Mouse (Mus musculus) lung, embryonic 16.5 days (tissue): ENCODE measurements around the gene Cant1. TPM values are rescaled to one million over a fixed set of nuclear protein-coding genes. Genes with fewer than 3 reads are reported as not detected.

Experiments
- ATAC-seq: fragments of 200-750 bp; cut with Nextera tagmentation; 2 replicates; pipeline ENCODE4 v1.8.0; 2017; ENCODE audit warnings: low read depth, mild to moderate bottlenecking, moderate library complexity
- H3K27ac ChIP-seq: fragments of 300-500 bp; sonication (generic); 2 replicates; pipeline ENCODE4 v1.5.1; 2014; ENCODE audit warnings: mild to moderate bottlenecking, control low read depth, low read length
- H3K27me3 ChIP-seq: fragments of 300-500 bp; sonication (generic); 2 replicates; pipeline ENCODE4 v1.6.1; 2014; ENCODE audit warnings: low read depth, low read length, mixed read lengths; ENCODE audit not compliant: control insufficient read depth, insufficient read depth
- H3K36me3 ChIP-seq: fragments of 300-500 bp; sonication (generic); 2 replicates; pipeline ENCODE4 v1.6.1; 2014; ENCODE audit warnings: low read length; ENCODE audit not compliant: control insufficient read depth, insufficient read depth
- H3K4me1 ChIP-seq: fragments of 300-500 bp; sonication (generic); replicated peaks from 2 replicates; pipeline ENCODE4 v1.6.1; 2014; ENCODE audit warnings: low read length, mixed read lengths; ENCODE audit not compliant: control insufficient read depth, insufficient read depth
- H3K4me2 ChIP-seq: fragments of 300-500 bp; sonication (generic); 2 replicates; pipeline ENCODE4 v1.6.1; 2014; ENCODE audit warnings: low read depth, low read length, control low read depth
- H3K4me3 ChIP-seq: fragments of 300-500 bp; sonication (generic); 2 replicates; pipeline ENCODE4 v1.5.1; 2014; ENCODE audit warnings: mild to moderate bottlenecking, low read length, control low read depth
- H3K9ac ChIP-seq: fragments of 300-500 bp; sonication (generic); 2 replicates; pipeline ENCODE4 v1.6.1; 2014; ENCODE audit warnings: low read length, control low read depth
- H3K9me3 ChIP-seq: fragments of 300-500 bp; sonication (generic); 2 replicates; pipeline ENCODE4 v1.6.1; 2016; ENCODE audit warnings: low read length; ENCODE audit not compliant: control insufficient read depth
- WGBS: fragments of 180-500 bp; shearing (Covaris S2); extraction: QIAGEN DNeasy Blood & Tissue Kit; methylation state at CpG from one replicate; pipeline ENCODE4 v1.1.7; 2014; 5-methylcytosine and 5-hydroxymethylcytosine counted together
- polyA plus RNA-seq: library from polyadenylated mRNA; unstranded; fragments of >200 nt; fragmentation: Nextera tagmentation; extraction: Ambion mirVana; gene quantifications from 2 replicates; pipeline ENCODE4 v1.2.1, GENCODE M21; 2015

Gene Cant1
- polyA plus RNA-seq, 1 experiment from 2014 or later = 26.5 TPM

- H3K4me3 ChIP-seq = no peak overlapping the region
- no peak overlapping the region for H3K4me2 ChIP-seq
- 0 out of 2 replicates have a peak overlapping the region, but pooled peaks have one; percentile 21 for H3K27ac ChIP-seq
- H3K9ac ChIP-seq = no peak overlapping the region
- ATAC-seq = no peak
- WGBS = 36% methylated on average over 13 of the region's 13 CpGs
- H3K9me3 ChIP-seq = no peaks in the 10 kb centered on the region
- H3K4me1 ChIP-seq = peaks cover 38% of the 10 kb centered on the region
- no peaks in the 10 kb centered on the region for H3K27me3 ChIP-seq
- no peaks in the 10 kb centered on the region for H3K36me3 ChIP-seq
Observed at GRCm38 (mm10) chr11:118424621-118425335, 5.9 kb upstream of the Cant1 start.

DNA sequence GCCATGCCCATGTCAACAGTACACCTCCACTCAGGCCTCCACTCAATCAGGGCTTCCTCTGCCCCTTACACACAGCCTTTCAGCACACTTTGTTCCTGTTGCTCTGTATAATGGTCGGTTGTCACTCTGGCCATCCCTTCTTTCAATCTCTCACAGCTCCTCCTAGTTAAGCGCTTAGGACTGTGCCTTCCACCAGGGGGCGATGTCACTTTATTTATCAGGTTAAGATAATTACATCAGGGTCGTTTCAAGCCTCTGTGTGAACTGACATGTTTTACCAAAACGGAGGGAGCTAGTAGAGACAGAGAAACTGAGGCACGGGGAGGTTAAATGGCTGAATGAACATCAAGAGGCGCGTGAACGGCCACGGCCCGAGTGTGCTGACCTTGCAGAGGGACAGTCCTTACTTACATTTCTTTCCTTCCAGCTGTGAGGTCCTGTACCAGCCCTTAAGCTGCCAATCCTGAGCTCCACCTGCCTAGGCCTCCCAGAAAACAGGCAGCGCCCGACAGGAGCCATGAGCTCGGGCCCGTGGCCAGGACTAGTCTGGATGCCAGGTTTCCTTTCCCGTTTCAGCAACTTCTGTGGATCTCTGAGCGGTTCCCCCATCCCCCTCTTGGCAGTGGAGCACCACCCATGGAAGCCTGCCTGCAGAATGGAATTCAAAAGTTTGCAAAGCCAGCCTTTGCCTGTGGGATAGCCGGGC is 4.5 kb upstream of the Cant1 start:
- peak overlapping the region; percentile 66 for H3K9ac ChIP-seq
- WGBS = 2% methylated on average over 18 of the region's 18 CpGs

DNA sequence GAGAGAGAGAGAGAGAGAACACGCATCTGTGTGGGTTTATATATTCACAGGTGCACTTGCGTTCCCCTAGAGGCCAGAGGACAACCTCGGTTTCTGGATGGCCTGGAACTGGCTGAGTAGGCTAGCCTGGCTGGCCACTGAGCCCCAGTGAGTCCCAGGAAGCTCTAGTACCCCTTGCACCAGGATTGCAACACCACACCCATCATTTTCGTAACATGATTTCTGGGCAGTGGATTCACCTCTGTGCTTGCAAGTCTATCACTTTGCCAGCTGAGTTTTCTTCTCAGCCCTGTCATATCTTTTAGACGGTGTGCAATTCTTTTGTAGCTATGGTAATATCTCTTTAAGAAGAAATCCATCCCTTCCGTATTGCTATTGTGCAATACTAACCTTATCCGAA is 1.4 kb upstream of the Cant1 start:
- Histone ChIP-seq H3K4me2 (no peak overlapping the region), H3K4me1 (peaks cover 33% of the 10 kb centered on the region), H3K27me3 (no peaks in the 10 kb centered on the region), H3K36me3 (peaks cover 1% of the 10 kb centered on the region), H3K4me3 (no peak overlapping the region), H3K9me3 (no peaks in the 10 kb centered on the region), H3K27ac (no peak overlapping the region), H3K9ac (no peak overlapping the region)
- ATAC-seq = no peak
- 62% methylated on average over 7 of the region's 7 CpGs for WGBS

More for the DNA sequence above, 4.5 kb upstream of the Cant1 start:
- Histone ChIP-seq H3K27me3 (no peaks in the 10 kb centered on the region), H3K36me3 (no peaks in the 10 kb centered on the region), H3K4me1 (peaks cover 34% of the 10 kb centered on the region), H3K27ac (peak overlapping the region; percentile 77), H3K4me3 (peak overlapping the region; percentile 26), H3K4me2 (peak overlapping the region; percentile 52), H3K9me3 (no peaks in the 10 kb centered on the region)
- ATAC-seq = peak; percentile 35

GRCm38 (mm10) chr11:118418442-118418833 is 448 bp downstream of the Cant1 start:
- WGBS = 2% methylated on average over 12 of the region's 12 CpGs
- peak overlapping the region; percentile 82 for H3K27ac ChIP-seq
- H3K9ac ChIP-seq = peak overlapping the region; percentile 99
- H3K4me3 ChIP-seq = peak overlapping the region; percentile 88
- H3K9me3 ChIP-seq = no peaks in the 10 kb centered on the region
- peaks cover 16% of the 10 kb centered on the region for H3K4me1 ChIP-seq
- H3K36me3 ChIP-seq = peaks cover 2% of the 10 kb centered on the region
- peak; percentile 23; the same call in 1 of the 2 replicates for ATAC-seq
- H3K4me2 ChIP-seq = peak overlapping the region; percentile 87
- no peaks in the 10 kb centered on the region for H3K27me3 ChIP-seq

DNA sequence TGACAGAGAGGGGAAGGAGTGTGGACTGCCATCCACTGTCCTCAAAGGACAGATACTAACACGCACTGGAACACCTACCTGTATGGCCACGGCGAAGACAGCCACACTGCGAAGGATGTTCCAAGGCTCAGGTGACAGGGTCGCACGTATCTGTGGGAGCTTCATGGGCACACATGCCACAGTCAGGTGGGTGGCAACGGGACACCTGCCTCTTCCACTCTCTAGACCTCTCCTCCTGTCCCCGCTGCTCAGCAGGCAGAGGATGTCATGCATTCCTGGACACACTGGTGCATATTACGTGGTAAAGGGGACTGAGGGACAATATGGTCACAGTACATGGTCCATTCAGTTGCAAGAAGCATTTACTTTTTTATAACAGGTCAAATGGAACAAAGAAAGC is 1.4 kb downstream of the Cant1 start:
- no peaks in the 10 kb centered on the region for H3K27me3 ChIP-seq
- H3K4me2 ChIP-seq = peak overlapping the region; percentile 87; the same call in 1 of the 2 replicates
- H3K9me3 ChIP-seq = no peaks in the 10 kb centered on the region
- peak overlapping the region; percentile 99 for H3K9ac ChIP-seq
- ATAC-seq = no peak
- peaks cover 2% of the 10 kb centered on the region for H3K36me3 ChIP-seq
- no peak overlapping the region; the same call in 1 of the 2 replicates for H3K4me3 ChIP-seq
- WGBS = 93% methylated on average over 9 of the region's 9 CpGs
- peaks cover 15% of the 10 kb centered on the region for H3K4me1 ChIP-seq
- no peak overlapping the region for H3K27ac ChIP-seq

DNA sequence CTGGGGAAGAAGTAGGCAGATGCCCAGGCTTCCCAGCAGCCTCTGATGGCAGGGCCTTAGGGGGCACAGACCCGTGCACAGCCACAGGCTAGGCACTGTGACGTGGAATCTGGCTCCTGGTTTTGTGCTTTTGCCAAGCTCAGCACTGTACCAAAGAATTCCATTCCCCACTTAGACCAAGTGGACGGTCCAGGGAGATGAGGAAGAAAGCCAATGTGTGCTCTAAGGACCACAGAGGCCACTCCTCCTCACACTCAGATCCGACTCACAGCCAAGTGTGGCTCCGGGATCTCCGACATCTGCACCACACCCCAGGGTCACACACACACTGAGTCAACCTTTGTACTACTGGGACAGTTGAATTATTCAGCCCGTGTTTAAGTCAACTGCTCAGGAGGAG is 2.8 kb downstream of the Cant1 start:
- Histone ChIP-seq H3K4me1 (peaks cover 15% of the 10 kb centered on the region), H3K36me3 (peaks cover 6% of the 10 kb centered on the region), H3K27me3 (no peaks in the 10 kb centered on the region), H3K4me2 (no peak overlapping the region), H3K4me3 (no peak overlapping the region), H3K9ac (no peak overlapping the region), H3K27ac (no peak overlapping the region), H3K9me3 (no peaks in the 10 kb centered on the region)
- WGBS = 84% methylated on average over 7 of the region's 7 CpGs
- no peak for ATAC-seq

- Histone ChIP-seq H3K9ac (no peak overlapping the region), H3K27me3 (no peaks in the 10 kb centered on the region), H3K36me3 (peaks cover 11% of the 10 kb centered on the region), H3K4me3 (no peak overlapping the region), H3K4me2 (no peak overlapping the region), H3K9me3 (no peaks in the 10 kb centered on the region), H3K4me1 (peaks cover 15% of the 10 kb centered on the region), H3K27ac (no peak overlapping the region)
- WGBS = 79% methylated on average over 6 of the region's 6 CpGs
- no peak for ATAC-seq
Observed at GRCm38 (mm10) chr11:118415630-118416029, 3.3 kb downstream of the Cant1 start.

- no peak overlapping the region for H3K4me2 ChIP-seq
- no peak overlapping the region for H3K4me3 ChIP-seq
- no peaks in the 10 kb centered on the region for H3K9me3 ChIP-seq
- H3K36me3 ChIP-seq = peaks cover 11% of the 10 kb centered on the region
- no peak overlapping the region for H3K27ac ChIP-seq
- WGBS = 87% methylated on average over 5 of the region's 5 CpGs
- H3K9ac ChIP-seq = no peak overlapping the region
- peaks cover 10% of the 10 kb centered on the region for H3K4me1 ChIP-seq
- no peaks in the 10 kb centered on the region for H3K27me3 ChIP-seq
- ATAC-seq = no peak
Observed at GRCm38 (mm10) chr11:118414270-118414669, 4.6 kb downstream of the Cant1 start.

- no peak for ATAC-seq
- Histone ChIP-seq H3K4me1 (peaks cover 8% of the 10 kb centered on the region), H3K27ac (no peak overlapping the region), H3K36me3 (peaks cover 11% of the 10 kb centered on the region), H3K27me3 (no peaks in the 10 kb centered on the region), H3K9ac (no peak overlapping the region), H3K9me3 (no peaks in the 10 kb centered on the region), H3K4me3 (no peak overlapping the region), H3K4me2 (no peak overlapping the region)
- 72% methylated on average over 4 of the region's 4 CpGs for WGBS
Observed at GRCm38 (mm10) chr11:118413055-118413454, 5.8 kb downstream of the Cant1 start.
